Mouse (Mus musculus): ENCODE measurements around the gene Zc3hav1l.

The Zc3hav1l gene

DNA sequence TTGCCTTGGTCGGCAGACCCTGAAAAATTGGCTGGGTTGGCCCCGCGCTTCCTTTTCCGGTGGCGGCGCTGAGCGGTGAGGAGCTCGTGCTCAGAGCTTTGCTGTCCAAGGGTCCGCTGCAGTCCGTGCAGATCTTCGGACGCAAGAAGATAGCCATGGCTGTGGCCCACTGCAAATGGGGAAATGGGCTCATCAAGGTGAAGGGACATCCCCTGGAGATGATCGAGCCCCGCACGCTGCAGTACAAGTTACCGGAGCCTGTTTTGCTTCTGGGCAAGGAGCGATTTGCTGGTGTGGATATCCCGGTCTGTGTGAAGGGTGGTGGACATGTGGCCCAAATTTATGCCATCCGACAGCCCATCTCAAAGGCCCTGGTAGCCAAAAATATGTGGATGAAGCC, 14.6 kb downstream of the Zc3hav1l start:
- intact Hi-C loops (cut with DNase I): no loop called here

- intact Hi-C loops (cut with DNase I): no loop called here
These were observed 34.6 kb downstream of the Zc3hav1l start for GRCm38 (mm10) chr6:38264466-38264865.

GRCm38 (mm10) chr6:38263393-38264159, 35.5 kb downstream of the Zc3hav1l start:
- intact Hi-C loops (cut with DNase I): no loop called here

DNA sequence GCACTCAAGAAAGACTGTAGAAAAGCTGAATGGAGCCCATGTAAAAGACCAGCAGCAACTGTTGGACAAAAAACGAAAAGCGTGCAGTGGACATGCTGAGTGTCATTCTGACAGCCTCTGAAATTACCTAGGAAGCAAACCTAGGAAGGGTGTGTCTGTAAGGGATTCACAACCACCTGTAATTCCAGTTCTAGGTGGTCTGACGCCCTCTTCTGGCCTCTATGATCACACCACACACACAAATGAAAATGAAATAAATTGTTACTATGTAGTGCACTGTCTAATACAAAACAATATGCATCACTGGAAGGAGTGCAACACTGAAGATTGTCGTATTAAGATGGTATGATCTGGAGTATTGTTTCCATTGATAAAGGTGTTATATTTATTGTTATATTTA, 37.2 kb downstream of the Zc3hav1l start:
- intact Hi-C loops (cut with DNase I): no loop called here

DNA sequence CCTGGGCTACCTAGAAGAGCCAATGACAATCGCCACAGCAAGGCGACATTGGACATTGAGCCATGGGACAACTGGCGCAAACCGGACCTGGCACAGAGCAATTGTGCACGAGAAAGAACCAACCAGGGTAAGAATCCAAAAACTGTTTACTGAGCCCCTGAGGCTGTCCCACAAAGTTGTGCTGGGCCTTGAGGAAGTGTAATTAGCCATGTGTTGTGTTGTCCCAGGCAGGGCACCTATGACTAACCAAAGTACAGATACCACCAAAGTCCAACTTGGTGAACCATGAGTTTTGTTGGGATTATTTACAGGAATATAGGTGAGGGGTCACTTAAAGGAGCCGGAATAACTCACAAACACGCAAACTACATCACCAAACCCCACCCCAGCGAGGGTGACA, 41.6 kb downstream of the Zc3hav1l start:
- intact Hi-C loops (cut with DNase I): no loop called here

GRCm38 (mm10) chr6:38256793-38257192, 42.3 kb downstream of the Zc3hav1l start:
- intact Hi-C loops (cut with DNase I): no loop called here

GRCm38 (mm10) chr6:38255794-38256193, 43.3 kb downstream of the Zc3hav1l start:
- intact Hi-C loops (cut with DNase I): no loop called here

GRCm38 (mm10) chr6:38253736-38254641, 45.1 kb downstream of the Zc3hav1l start, which contains the start of gene D630045J12Rik:
Gene D630045J12Rik, minus strand, starts transcription at chr6:38254009.
- intact Hi-C loops (cut with DNase I): loop anchor here (5.0 kb wide), 1 partner anchor 92 kb away; no protein-coding TSS in a partner anchor

GRCm38 (mm10) chr6:38252766-38253735, 46.0 kb downstream of the Zc3hav1l start:
- intact Hi-C loops (cut with DNase I): loop anchor here (5.0 kb wide), 1 partner anchor 91 kb away; no protein-coding TSS in a partner anchor

DNA sequence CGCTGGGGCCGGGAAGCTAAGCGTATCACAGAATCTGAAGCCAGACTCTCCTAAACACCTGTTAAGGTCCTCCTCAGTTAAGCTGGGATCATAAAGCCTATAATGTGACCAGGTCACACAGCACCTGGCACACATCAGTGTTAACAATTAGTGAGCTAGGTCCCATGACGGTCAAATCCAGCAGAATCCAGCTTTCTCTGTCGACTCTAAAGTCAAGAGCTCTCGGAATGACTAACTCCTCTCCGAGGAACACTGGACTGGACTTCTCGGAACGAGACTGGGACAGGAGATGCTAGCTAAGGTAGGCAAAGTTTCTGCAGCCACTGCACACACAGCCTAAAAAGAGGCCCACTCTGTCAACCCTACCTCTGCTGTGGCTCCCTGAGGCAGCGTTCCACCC, 46.9 kb downstream of the Zc3hav1l start:
- intact Hi-C loops (cut with DNase I): loop anchor here (5.0 kb wide), 1 partner anchor 90 kb away; no protein-coding TSS in a partner anchor

DNA sequence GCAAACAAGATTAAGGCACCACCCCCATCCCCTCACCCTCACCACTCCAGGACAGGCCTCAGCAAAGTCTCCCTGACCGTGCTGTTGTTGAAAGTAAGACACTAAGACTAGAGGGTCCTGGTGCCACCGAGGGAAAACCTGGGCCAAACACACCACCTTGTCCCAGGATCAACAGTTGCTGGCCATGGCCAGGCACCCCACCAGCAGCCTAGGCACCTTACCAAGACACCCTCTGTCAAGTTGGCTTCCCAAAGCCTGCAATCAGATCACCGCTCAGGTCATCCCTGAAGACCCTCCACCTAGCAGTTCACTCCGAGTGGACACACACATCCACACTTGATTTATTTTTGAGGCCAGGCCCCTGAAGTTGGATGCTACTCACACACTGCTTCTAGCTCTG, 47.6 kb downstream of the Zc3hav1l start:
- intact Hi-C loops (cut with DNase I): loop anchor here (5.0 kb wide), 1 partner anchor 89 kb away; no protein-coding TSS in a partner anchor

- intact Hi-C loops (cut with DNase I): no loop called here
These were observed 51.7 kb downstream of the Zc3hav1l start for GRCm38 (mm10) chr6:38247362-38247761.

GRCm38 (mm10) chr6:38244806-38245205, 54.3 kb downstream of the Zc3hav1l start:
- intact Hi-C loops (cut with DNase I): no loop called here

DNA sequence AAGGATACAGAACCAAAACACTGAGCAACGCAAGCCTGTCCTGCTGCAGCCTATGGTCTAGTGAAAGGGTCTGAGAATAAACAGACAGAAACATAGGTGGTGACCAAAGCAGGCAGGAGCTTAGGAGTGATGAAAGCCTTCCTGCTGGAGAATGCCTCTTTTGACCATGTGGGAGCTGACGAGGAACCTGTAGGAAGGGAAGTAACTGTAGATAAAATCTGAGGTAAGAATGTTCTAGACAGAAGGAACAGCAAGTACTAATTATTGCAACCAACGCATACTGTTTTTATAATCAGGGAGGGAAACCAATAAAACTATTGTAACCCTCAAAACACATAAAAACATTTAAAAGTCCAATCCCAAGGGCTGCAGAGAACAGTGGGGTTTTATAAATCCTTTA, 54.9 kb downstream of the Zc3hav1l start:
- intact Hi-C loops (cut with DNase I): no loop called here

DNA sequence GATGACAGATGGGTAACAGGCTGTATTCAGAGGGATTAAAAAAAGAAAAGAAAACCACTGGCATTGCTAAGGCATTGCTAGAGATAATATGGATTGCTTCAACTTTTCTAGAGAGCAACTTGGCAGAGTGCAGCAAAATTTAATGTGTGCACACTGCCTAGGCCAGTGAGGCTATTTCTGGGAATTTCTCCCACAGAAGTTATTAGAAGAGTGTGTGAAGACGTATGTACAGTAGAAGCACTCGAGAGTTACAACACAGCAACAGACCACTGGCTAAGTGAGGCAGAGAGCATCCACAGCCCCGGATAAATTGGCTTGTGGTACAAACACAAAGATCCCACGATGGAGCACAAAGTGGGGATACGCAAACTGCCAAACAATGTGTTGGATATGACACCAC, 56.2 kb downstream of the Zc3hav1l start:
- intact Hi-C loops (cut with DNase I): no loop called here

DNA sequence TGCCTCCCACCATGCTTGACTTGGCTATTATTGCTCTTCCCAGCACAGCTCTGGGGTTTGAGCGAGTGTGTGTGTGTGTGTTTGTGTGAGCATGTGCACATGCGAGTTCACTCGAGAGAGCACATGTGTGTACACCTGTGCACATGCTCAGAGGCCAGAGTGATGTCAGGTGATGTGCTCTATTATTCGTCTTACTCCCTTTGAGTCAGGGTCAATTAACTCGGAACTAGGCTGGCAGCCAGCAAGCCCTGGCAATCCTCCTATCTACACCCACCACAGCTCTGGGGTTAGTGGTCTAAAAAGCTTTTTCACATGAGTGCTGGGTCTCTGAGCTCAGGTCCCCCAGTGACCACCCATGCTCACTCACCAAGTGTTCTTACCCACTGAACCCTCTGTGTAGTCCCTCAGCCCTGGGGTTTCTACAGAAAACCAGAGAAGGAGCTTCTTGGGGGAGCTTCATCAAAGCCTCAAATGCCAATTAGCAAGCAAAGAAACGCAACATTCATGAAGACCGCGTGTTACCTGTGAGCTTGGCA, 56.7 kb downstream of the Zc3hav1l start:
- intact Hi-C loops (cut with DNase I): no loop called here

DNA sequence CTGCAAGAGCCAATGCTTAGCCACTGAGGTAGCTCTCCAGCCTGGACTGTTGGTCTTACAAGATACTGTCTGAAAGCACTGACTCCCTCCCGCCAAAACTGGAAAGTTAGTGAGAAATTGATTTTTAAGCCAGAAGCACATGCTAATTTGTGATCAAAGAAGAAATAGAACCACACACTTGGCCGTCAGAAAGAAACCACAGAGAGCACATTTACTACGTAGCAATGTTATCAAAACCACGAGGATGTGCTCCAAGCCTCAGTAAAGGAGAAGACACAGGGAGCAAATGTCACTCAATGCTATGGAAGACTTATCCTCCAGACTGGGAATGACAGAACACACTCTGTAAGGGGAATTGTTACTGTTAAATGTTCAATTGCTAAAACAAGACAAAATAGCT, 57.6 kb downstream of the Zc3hav1l start:
- intact Hi-C loops (cut with DNase I): no loop called here

GRCm38 (mm10) chr6:38240618-38241017, 58.4 kb downstream of the Zc3hav1l start:
- intact Hi-C loops (cut with DNase I): no loop called here

DNA sequence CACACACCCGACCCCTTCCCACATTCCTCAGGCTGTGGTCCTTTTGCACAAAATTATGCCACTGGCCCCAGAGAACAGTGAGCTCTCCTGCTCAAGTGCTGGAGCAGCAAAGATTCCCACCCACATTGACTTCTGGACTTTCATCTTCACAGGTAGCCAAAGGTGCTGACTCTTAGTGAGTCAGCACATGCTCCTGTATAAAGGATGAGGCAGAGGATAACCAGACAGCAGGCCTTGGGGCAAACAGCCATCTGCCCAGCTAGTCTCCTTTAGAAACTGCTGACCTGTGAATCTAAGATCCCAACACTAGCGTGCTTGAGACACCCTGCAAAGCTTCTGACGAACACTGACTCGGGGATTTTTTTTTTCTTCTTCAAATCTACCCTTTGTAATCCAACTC, 60.7 kb downstream of the Zc3hav1l start:
- intact Hi-C loops (cut with DNase I): no loop called here

Data from adrenal gland (tissue).